Mouse (Mus musculus): Measurements from ENCODE around the gene Tgif2.

- TF ChIP-seq GATA1 (IDR thresholded peaks at IDR 0.05; ENCODE audit: borderline replicate concordance, low read length) (no peak), FLI1 (IDR thresholded peaks at IDR 0.05; ENCODE audit: low read length) (no peak)
Observed at GRCm38 (mm10) chr2:156882431-156883001, 42.7 kb downstream of the Tgif2 start.
